Mouse (Mus musculus) erythroid progenitor cell, adult 5-6 weeks (primary cell): ENCODE results near the gene Cmtm2a. TPM values are rescaled to one million over a fixed set of nuclear protein-coding genes. Genes with fewer than 3 reads are reported as not detected.

Source experiments
- ATAC-seq: replicated peaks from 2 replicates; pipeline ENCODE4 v1.8.0; 2016; ENCODE audit warnings: moderate number of reproducible peaks, mild to moderate bottlenecking, moderate TSS enrichment, inconsistent platforms; ENCODE audit not compliant: poor library complexity, low FRiP score, severe bottlenecking
- total RNA-seq, 2 experiments: library from RNA; stranded (forward) in 1 of 2; stranded (reverse) in 1 of 2; fragments of 150-400 nt in 1 of 2; fragments of 186-747, 209-891 nt in 1 of 2; gene quantifications; 2 replicates each; pipeline versions ENCODE4 v1.2.3 to v1.2.4; 2015 to 2017; ENCODE audit warnings: low replicate concordance in 2 of 2

The Cmtm2a gene
- total RNA-seq, 2 experiments from 2014 or later: not detected

DNA sequence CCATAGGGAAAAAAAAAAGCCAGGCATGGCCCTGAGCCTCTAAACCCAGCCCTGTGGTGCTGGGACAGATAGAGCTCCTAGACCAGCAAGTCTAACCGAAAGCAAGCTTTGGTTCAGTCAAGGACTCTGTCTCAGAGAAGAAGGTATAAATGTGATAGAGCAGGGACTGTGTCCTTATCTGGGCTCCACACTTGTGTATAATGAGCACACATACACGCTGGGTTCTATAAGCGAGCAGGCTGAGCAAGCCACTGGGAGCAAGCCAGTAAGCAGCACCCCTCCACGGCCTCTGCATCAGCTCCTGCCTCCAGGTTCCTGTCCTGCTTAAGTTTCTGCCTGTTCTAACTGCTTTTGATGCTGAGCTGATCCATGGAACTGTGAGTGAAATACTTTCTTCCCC, 60.9 kb downstream of the Cmtm2a start:
- ATAC-seq: no peak

Other genes with a start within 250 kb of the Cmtm2a start
- gene Cdh5, start 191.6 kb downstream of the Cmtm2a start, total RNA-seq (2015; ENCODE audit: low replicate concordance): not detected in 2 replicates
- gene Cdh5, start 191.6 kb downstream of the Cmtm2a start, total RNA-seq (2017; ENCODE audit: low replicate concordance): not detected in 2 replicates
- not detected in 2 replicates for gene Bean1, start 122.7 kb downstream of the Cmtm2a start, total RNA-seq (2015; ENCODE audit: low replicate concordance)
- not detected in 2 replicates for gene Bean1, start 122.7 kb downstream of the Cmtm2a start, total RNA-seq (2017; ENCODE audit: low replicate concordance)
- gene Tk2, start 44.6 kb downstream of the Cmtm2a start, total RNA-seq (2015; ENCODE audit: low replicate concordance): 5.4 and 5.9 TPM in 2 replicates
- 4.1 and 6.7 TPM in 2 replicates for gene Tk2, start 44.6 kb downstream of the Cmtm2a start, total RNA-seq (2017; ENCODE audit: low replicate concordance)
- 28.1 and 44.4 TPM in 2 replicates for gene Cklf, start 42.3 kb downstream of the Cmtm2a start, total RNA-seq (2015; ENCODE audit: low replicate concordance)
- 13.5 and 23.4 TPM in 2 replicates for gene Cklf, start 42.3 kb downstream of the Cmtm2a start, total RNA-seq (2017; ENCODE audit: low replicate concordance)
- not detected in 2 replicates for gene Gm45711, start 16.9 kb upstream of the Cmtm2a start, total RNA-seq (2015; ENCODE audit: low replicate concordance)
- not detected in 2 replicates for gene Gm45711, start 16.9 kb upstream of the Cmtm2a start, total RNA-seq (2017; ENCODE audit: low replicate concordance)
- gene Cmtm1, start 17.0 kb upstream of the Cmtm2a start, total RNA-seq (2015; ENCODE audit: low replicate concordance): not detected in 2 replicates
- gene Cmtm1, start 17.0 kb upstream of the Cmtm2a start, total RNA-seq (2017; ENCODE audit: low replicate concordance): not detected in 2 replicates
- not detected in 2 replicates for gene Gm11020, start 28.4 kb upstream of the Cmtm2a start, total RNA-seq (2015; ENCODE audit: low replicate concordance)
- not detected in 2 replicates for gene Gm11020, start 28.4 kb upstream of the Cmtm2a start, total RNA-seq (2017; ENCODE audit: low replicate concordance)
- gene Cmtm2b, start 29.0 kb upstream of the Cmtm2a start, total RNA-seq (2015; ENCODE audit: low replicate concordance): not detected in 2 replicates
- not detected in 2 replicates for gene Cmtm2b, start 29.0 kb upstream of the Cmtm2a start, total RNA-seq (2017; ENCODE audit: low replicate concordance)
- 2.9 and 10.8 TPM in 2 replicates for gene Cmtm3, start 46.2 kb upstream of the Cmtm2a start, total RNA-seq (2015; ENCODE audit: low replicate concordance)
- gene Cmtm3, start 46.2 kb upstream of the Cmtm2a start, total RNA-seq (2017; ENCODE audit: low replicate concordance): 6.0 TPM in 1 of 2 replicates, not detected in the other
- 0.36 TPM in 1 of 2 replicates, not detected in the other for gene Cmtm4, start 102.6 kb upstream of the Cmtm2a start, total RNA-seq (2015; ENCODE audit: low replicate concordance)
- under 0.01 and 1.0 TPM in 2 replicates for gene Cmtm4, start 102.6 kb upstream of the Cmtm2a start, total RNA-seq (2017; ENCODE audit: low replicate concordance)
- 24.1 and 34.4 TPM in 2 replicates for gene Dync1li2, start 149.9 kb upstream of the Cmtm2a start, total RNA-seq (2015; ENCODE audit: low replicate concordance)
- 62.9 and 69.6 TPM in 2 replicates for gene Dync1li2, start 149.9 kb upstream of the Cmtm2a start, total RNA-seq (2017; ENCODE audit: low replicate concordance)
- gene Terb1, start 216.7 kb upstream of the Cmtm2a start, total RNA-seq (2015; ENCODE audit: low replicate concordance): not detected in 2 replicates
- not detected in 2 replicates for gene Terb1, start 216.7 kb upstream of the Cmtm2a start, total RNA-seq (2017; ENCODE audit: low replicate concordance)
- gene Nae1, start 241.5 kb upstream of the Cmtm2a start, total RNA-seq (2015; ENCODE audit: low replicate concordance): 52.8 and 59.8 TPM in 2 replicates
- gene Nae1, start 241.5 kb upstream of the Cmtm2a start, total RNA-seq (2017; ENCODE audit: low replicate concordance): 57.4 and 77.1 TPM in 2 replicates
- not detected in 2 replicates for gene Car7, start 241.5 kb upstream of the Cmtm2a start, total RNA-seq (2015; ENCODE audit: low replicate concordance)
- gene Car7, start 241.5 kb upstream of the Cmtm2a start, total RNA-seq (2017; ENCODE audit: low replicate concordance): not detected in 2 replicates